Mouse (Mus musculus) left cerebral cortex, postnatal 36 days (tissue): ENCODE results near the gene Smim11. TPM values are rescaled to one million over a fixed set of nuclear protein-coding genes. Genes with fewer than 3 reads are reported as not detected.

Source experiments
- DNase-seq, 2 experiments: peaks; one replicate each; pipeline ENCODE4 v3.0.0; 2021 to 2022; ENCODE audit warnings: low spot score in 2 of 2, mixed read lengths in 1 of 2
- intact Hi-C: fragments of 180-260 bp; cut with DNase I; formaldehyde crosslinking; loops from one replicate; pipeline ENCODE4 v1.15.1; 2025
- total RNA-seq, 2 experiments: library from RNA; stranded (reverse); gene quantifications; 2 replicates each; pipeline ENCODE4 v1.2.3; 2021

Smim11 gene
- total RNA-seq, 2 experiments from 2014 or later = 15.8 to 16.2 TPM

GRCm38 (mm10) chr16:92313953-92314741 lies 13.1 kb downstream of the Smim11 start:
- intact Hi-C loops = loop anchor here (2.0 to 10.0 kb wide), 2 partner anchors 23 to 1231 kb away; no protein-coding TSS in a partner anchor
- peak; percentile 30 to 42 for DNase-seq

GRCm38 (mm10) chr16:92316049-92316738 lies 15.1 kb downstream of the Smim11 start:
- no peak for DNase-seq
- intact Hi-C loops = loop anchor here (10.0 kb wide), 1 partner anchor 1229 kb away; no protein-coding TSS in a partner anchor

GRCm38 (mm10) chr16:92319353-92320109 lies 18.4 kb downstream of the Smim11 start:
- DNase-seq = peak; percentile 54 to 62
- intact Hi-C loops = loop anchor here (10.0 kb wide), 1 partner anchor 1225 kb away; no protein-coding TSS in a partner anchor

- no peak for DNase-seq
- intact Hi-C loops = no loop called here
Observed at GRCm38 (mm10) chr16:92320361-92320760, 19.3 kb downstream of the Smim11 start.

- DNase-seq = no peak
- intact Hi-C loops = no loop called here
Observed at GRCm38 (mm10) chr16:92321341-92321740, 20.3 kb downstream of the Smim11 start, which contains the start of gene Fam243. Gene Fam243, minus strand, starts transcription at chr16:92321441.

GRCm38 (mm10) chr16:92324309-92325061 lies 23.4 kb downstream of the Smim11 start:
- no peak for DNase-seq

GRCm38 (mm10) chr16:92325062-92325406 lies 23.9 kb downstream of the Smim11 start:
- intact Hi-C loops = no loop called here
- DNase-seq = no peak

More at GRCm38 (mm10) chr16:92324309-92325061, 23.4 kb downstream of the Smim11 start:
- intact Hi-C loops = no loop called here

- DNase-seq = no peak
- intact Hi-C loops = no loop called here
Observed at GRCm38 (mm10) chr16:92327911-92328310, 26.8 kb downstream of the Smim11 start.

- intact Hi-C loops = no loop called here
- no peak for DNase-seq
Observed at GRCm38 (mm10) chr16:92330966-92331365, 29.9 kb downstream of the Smim11 start.

GRCm38 (mm10) chr16:92334600-92334999 lies 33.5 kb downstream of the Smim11 start:
- DNase-seq = no peak
- intact Hi-C loops = no loop called here

GRCm38 (mm10) chr16:92336280-92336679 lies 35.2 kb downstream of the Smim11 start:
- intact Hi-C loops = loop anchor here (2.0 kb wide), 1 partner anchor 21 kb away; no protein-coding TSS in a partner anchor
- DNase-seq = peak; percentile 62 to 70

- intact Hi-C loops = loop anchor here (1.0 to 5.0 kb wide), 2 partner anchors 116 to 1201 kb away; no protein-coding TSS in a partner anchor
- DNase-seq = peak; percentile 64 to 70
Observed at GRCm38 (mm10) chr16:92340612-92341511, 39.8 kb downstream of the Smim11 start.

GRCm38 (mm10) chr16:92345177-92345576 lies 44.1 kb downstream of the Smim11 start:
- DNase-seq = no peak
- intact Hi-C loops = no loop called here

- no peak for DNase-seq
- intact Hi-C loops = no loop called here
Observed at GRCm38 (mm10) chr16:92346297-92346916, 45.3 kb downstream of the Smim11 start.

- no peak for DNase-seq
- intact Hi-C loops = no loop called here
Observed at GRCm38 (mm10) chr16:92348941-92349340, 47.9 kb downstream of the Smim11 start.

- no peak for DNase-seq
- intact Hi-C loops = no loop called here
Observed at GRCm38 (mm10) chr16:92353295-92353694, 52.2 kb downstream of the Smim11 start.

GRCm38 (mm10) chr16:92353897-92354296 lies 52.8 kb downstream of the Smim11 start:
- DNase-seq = no peak
- intact Hi-C loops = no loop called here

GRCm38 (mm10) chr16:92355366-92355765 lies 54.3 kb downstream of the Smim11 start:
- no peak for DNase-seq
- intact Hi-C loops = no loop called here
